Mouse (Mus musculus): ENCODE results near the gene Suds3. TPM values are rescaled to one million over a fixed set of nuclear protein-coding genes. Genes with fewer than 3 reads are reported as not detected.
A peak's percentile ranks its signal among the peaks of the same experiment; 100 is the strongest.

Suds3 gene
- polyA plus RNA-seq, 1 experiment from 2014 or later: 41.9 TPM

DNA sequence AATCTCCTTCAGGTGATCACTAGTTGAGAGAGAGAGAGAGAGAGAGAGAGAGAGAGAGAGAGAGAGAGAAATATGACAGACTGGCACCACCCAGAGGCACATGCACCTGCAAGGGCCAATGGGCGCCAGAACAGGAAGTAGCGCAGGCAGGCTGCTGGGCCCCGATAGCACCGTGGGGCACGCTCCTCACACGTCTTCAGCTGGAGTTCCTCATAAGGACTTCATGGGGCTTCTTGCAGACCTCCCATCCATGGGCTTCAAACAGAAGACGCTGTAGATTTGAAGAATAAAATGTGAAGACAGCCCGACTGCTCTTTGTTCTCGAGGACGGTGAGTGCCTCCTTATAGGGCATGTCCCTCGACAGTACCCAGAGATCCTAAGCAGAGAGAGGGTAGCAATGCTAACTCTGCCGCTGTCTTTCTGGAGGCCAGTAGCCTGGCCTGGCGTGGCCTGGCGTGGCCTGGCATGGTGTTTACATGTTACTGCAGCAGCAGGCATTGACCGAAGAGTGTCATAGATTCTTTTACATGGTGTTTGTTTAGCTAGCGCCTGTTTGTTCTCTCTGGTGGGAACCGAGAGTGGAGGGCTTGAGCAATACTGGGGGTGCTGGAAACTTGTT, 17.6 kb upstream of the Suds3 start:
- ATAC-seq (replicated peaks; ENCODE audit: low FRiP score) (peak; percentile 87), DNase-seq (ENCODE audit: low spot score) (peak; percentile 70)
- Histone ChIP-seq H3K4me3 (ENCODE audit: low read depth, low read length) (peak overlapping the region; percentile 68), H3K27me3 (replicated peaks; ENCODE audit: control insufficient read depth, insufficient read depth, low read length) (no peaks in the 10 kb centered on the region), H3K4me1 (replicated peaks; ENCODE audit: control insufficient read depth, insufficient read depth, low read length) (peaks cover 51% of the 10 kb centered on the region), H3K9ac (ENCODE audit: low read depth, low read length) (peak overlapping the region; percentile 84), H3K36me3 (ENCODE audit: control insufficient read depth, insufficient read depth, low read length) (no peaks in the 10 kb centered on the region; the same call in 1 of the 2 replicates), H3K27ac (ENCODE audit: low read depth, low read length) (peak overlapping the region; percentile 98), H3K4me2 (peak overlapping the region; percentile 91), H3K9me3 (ENCODE audit: control insufficient read depth, low read length) (no peaks in the 10 kb centered on the region)
- 36% methylated on average over 17 of the region's 17 CpGs for WGBS

- no peak overlapping the region for H3K9ac ChIP-seq (ENCODE audit: low read depth, low read length)
- 89% methylated on average over 15 of the region's 15 CpGs for WGBS
- no peak for DNase-seq (ENCODE audit: low spot score)
- no peaks in the 10 kb centered on the region for H3K9me3 ChIP-seq (ENCODE audit: control insufficient read depth, low read length)
- H3K27me3 ChIP-seq (replicated peaks; ENCODE audit: control insufficient read depth, insufficient read depth, low read length): no peaks in the 10 kb centered on the region
- peaks cover 25% of the 10 kb centered on the region for H3K4me1 ChIP-seq (replicated peaks; ENCODE audit: control insufficient read depth, insufficient read depth, low read length)
- no peak overlapping the region for H3K27ac ChIP-seq (ENCODE audit: low read depth, low read length)
- H3K36me3 ChIP-seq (ENCODE audit: control insufficient read depth, insufficient read depth, low read length): no peaks in the 10 kb centered on the region
- no peak overlapping the region for H3K4me3 ChIP-seq (ENCODE audit: low read depth, low read length)
- no peak for ATAC-seq (replicated peaks; ENCODE audit: low FRiP score)
- no peak overlapping the region for H3K4me2 ChIP-seq
These were observed 14.8 kb upstream of the Suds3 start for GRCm38 (mm10) chr5:117130726-117131125.

- Histone ChIP-seq H3K9ac (ENCODE audit: low read depth, low read length) (no peak overlapping the region), H3K4me2 (no peak overlapping the region), H3K4me1 (replicated peaks; ENCODE audit: control insufficient read depth, insufficient read depth, low read length) (peaks cover 9% of the 10 kb centered on the region), H3K4me3 (ENCODE audit: low read depth, low read length) (no peak overlapping the region), H3K27ac (ENCODE audit: low read depth, low read length) (no peak overlapping the region), H3K27me3 (replicated peaks; ENCODE audit: control insufficient read depth, insufficient read depth, low read length) (no peaks in the 10 kb centered on the region), H3K36me3 (ENCODE audit: control insufficient read depth, insufficient read depth, low read length) (no peaks in the 10 kb centered on the region), H3K9me3 (ENCODE audit: control insufficient read depth, low read length) (no peaks in the 10 kb centered on the region)
- no peak for DNase-seq (ENCODE audit: low spot score)
- no peak for ATAC-seq (replicated peaks; ENCODE audit: low FRiP score)
- WGBS: 78% methylated on average over 4 of the region's 4 CpGs
These were observed 11.1 kb upstream of the Suds3 start for GRCm38 (mm10) chr5:117127051-117127450.

DNA sequence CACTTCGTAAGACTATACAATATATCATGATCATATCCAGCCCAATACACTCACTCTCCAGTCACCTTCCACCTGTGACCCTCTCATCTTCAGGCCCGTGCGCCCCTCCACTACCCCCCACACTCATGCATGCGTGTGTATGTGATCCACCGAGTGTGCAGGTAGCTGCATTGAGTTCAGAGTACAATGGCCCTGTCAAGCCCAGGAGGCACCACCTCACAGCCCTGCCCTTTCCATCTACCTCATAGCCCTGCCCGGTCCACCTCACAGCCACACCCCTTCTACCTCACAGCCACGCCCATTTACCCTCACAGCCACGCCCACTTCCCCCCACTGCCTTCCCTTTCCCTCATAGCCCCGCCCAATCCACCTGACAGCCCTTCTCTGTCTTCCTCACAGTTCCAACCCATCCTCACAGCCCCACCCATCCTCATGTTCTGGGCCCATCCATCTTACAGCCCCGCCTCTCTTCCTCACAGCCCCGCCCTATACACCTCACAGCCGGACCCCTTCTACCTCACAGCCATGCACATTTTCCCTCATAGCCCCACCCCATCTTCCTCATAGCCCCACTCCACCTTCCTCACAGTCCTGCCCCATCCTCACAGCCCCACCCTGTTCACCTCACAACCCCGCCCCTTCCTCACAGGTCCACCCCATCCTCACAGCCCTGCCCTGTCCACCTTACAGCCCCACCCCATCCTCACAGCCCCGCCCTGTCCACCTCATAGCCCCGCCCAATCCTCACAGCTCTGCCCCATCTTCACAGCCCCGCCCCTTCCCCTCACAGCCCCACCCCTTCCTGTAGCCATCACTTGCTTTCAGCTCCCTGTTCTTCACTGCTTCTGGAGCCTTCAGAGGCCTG, 9.8 kb upstream of the Suds3 start:
- ATAC-seq (replicated peaks; ENCODE audit: low FRiP score) (peak; percentile 66), DNase-seq (ENCODE audit: low spot score) (no peak)
- H3K9ac ChIP-seq (ENCODE audit: low read depth, low read length): no peak overlapping the region
- peaks cover 14% of the 10 kb centered on the region for H3K4me1 ChIP-seq (replicated peaks; ENCODE audit: control insufficient read depth, insufficient read depth, low read length)
- no peak overlapping the region for H3K27ac ChIP-seq (ENCODE audit: low read depth, low read length)
- H3K27me3 ChIP-seq (replicated peaks; ENCODE audit: control insufficient read depth, insufficient read depth, low read length): no peaks in the 10 kb centered on the region
- H3K36me3 ChIP-seq (ENCODE audit: control insufficient read depth, insufficient read depth, low read length): no peaks in the 10 kb centered on the region
- H3K4me3 ChIP-seq (ENCODE audit: low read depth, low read length): no peak overlapping the region
- H3K4me2 ChIP-seq: no peak overlapping the region
- H3K9me3 ChIP-seq (ENCODE audit: control insufficient read depth, low read length): no peaks in the 10 kb centered on the region
- WGBS: 84% methylated on average over 16 of the region's 16 CpGs

GRCm38 (mm10) chr5:117123840-117124239, 7.9 kb upstream of the Suds3 start:
- peaks cover 16% of the 10 kb centered on the region for H3K4me1 ChIP-seq (replicated peaks; ENCODE audit: control insufficient read depth, insufficient read depth, low read length)
- H3K27ac ChIP-seq (ENCODE audit: low read depth, low read length): no peak overlapping the region
- H3K4me3 ChIP-seq (ENCODE audit: low read depth, low read length): no peak overlapping the region
- H3K9ac ChIP-seq (ENCODE audit: low read depth, low read length): no peak overlapping the region
- DNase-seq (ENCODE audit: low spot score) (no peak), ATAC-seq (replicated peaks; ENCODE audit: low FRiP score) (no peak)
- 84% methylated on average over 4 of the region's 4 CpGs for WGBS
- no peak overlapping the region for H3K4me2 ChIP-seq
- H3K9me3 ChIP-seq (ENCODE audit: control insufficient read depth, low read length): no peaks in the 10 kb centered on the region
- no peaks in the 10 kb centered on the region for H3K27me3 ChIP-seq (replicated peaks; ENCODE audit: control insufficient read depth, insufficient read depth, low read length)
- no peaks in the 10 kb centered on the region for H3K36me3 ChIP-seq (ENCODE audit: control insufficient read depth, insufficient read depth, low read length)

GRCm38 (mm10) chr5:117123102-117123501, 7.2 kb upstream of the Suds3 start:
- 68% methylated on average over 6 of the region's 6 CpGs for WGBS
- Histone ChIP-seq H3K9ac (ENCODE audit: low read depth, low read length) (no peak overlapping the region), H3K4me1 (replicated peaks; ENCODE audit: control insufficient read depth, insufficient read depth, low read length) (peaks cover 22% of the 10 kb centered on the region), H3K9me3 (ENCODE audit: control insufficient read depth, low read length) (no peaks in the 10 kb centered on the region), H3K27me3 (replicated peaks; ENCODE audit: control insufficient read depth, insufficient read depth, low read length) (no peaks in the 10 kb centered on the region), H3K4me2 (no peak overlapping the region), H3K27ac (ENCODE audit: low read depth, low read length) (no peak overlapping the region), H3K4me3 (ENCODE audit: low read depth, low read length) (no peak overlapping the region), H3K36me3 (ENCODE audit: control insufficient read depth, insufficient read depth, low read length) (no peaks in the 10 kb centered on the region)
- ATAC-seq (replicated peaks; ENCODE audit: low FRiP score): no peak
- DNase-seq (ENCODE audit: low spot score): no peak

DNA sequence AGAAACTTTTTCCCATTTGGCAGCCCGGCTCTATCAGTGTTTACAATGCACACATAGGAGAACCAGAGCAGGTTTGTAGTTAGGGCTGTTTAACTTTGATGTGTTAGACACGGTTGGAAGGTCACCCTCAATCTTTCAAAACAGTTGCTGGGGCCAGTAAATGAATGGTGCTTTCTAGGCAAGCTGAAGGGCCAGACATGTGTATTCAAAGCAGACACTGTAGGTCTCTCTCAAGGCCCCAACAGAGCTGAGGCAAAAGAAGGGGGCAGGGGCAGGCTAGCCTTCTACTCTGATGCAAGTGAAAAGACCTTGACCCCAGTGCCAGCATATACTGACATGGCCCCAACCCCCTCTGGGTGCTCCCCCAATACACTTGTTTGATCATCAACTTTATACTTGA, 5.7 kb upstream of the Suds3 start:
- Histone ChIP-seq H3K36me3 (ENCODE audit: control insufficient read depth, insufficient read depth, low read length) (no peaks in the 10 kb centered on the region), H3K4me1 (replicated peaks; ENCODE audit: control insufficient read depth, insufficient read depth, low read length) (peaks cover 27% of the 10 kb centered on the region), H3K4me3 (ENCODE audit: low read depth, low read length) (peak overlapping the region; percentile 89; the same call in 1 of the 2 replicates), H3K4me2 (peak overlapping the region; percentile 97), H3K27ac (ENCODE audit: low read depth, low read length) (no peak overlapping the region), H3K9me3 (ENCODE audit: control insufficient read depth, low read length) (no peaks in the 10 kb centered on the region), H3K27me3 (replicated peaks; ENCODE audit: control insufficient read depth, insufficient read depth, low read length) (no peaks in the 10 kb centered on the region), H3K9ac (ENCODE audit: low read depth, low read length) (no peak overlapping the region)
- DNase-seq (ENCODE audit: low spot score): no peak
- ATAC-seq (replicated peaks; ENCODE audit: low FRiP score): no peak
- WGBS: 23% methylated on average over 2 of the region's 2 CpGs

GRCm38 (mm10) chr5:117120489-117121466, 4.9 kb upstream of the Suds3 start:
- peak overlapping the region; percentile 89 for H3K4me3 ChIP-seq (ENCODE audit: low read depth, low read length)
- ATAC-seq (replicated peaks; ENCODE audit: low FRiP score) (no peak), DNase-seq (ENCODE audit: low spot score) (no peak)
- H3K4me2 ChIP-seq: peak overlapping the region; percentile 97
- peak overlapping the region; percentile 76 for H3K9ac ChIP-seq (ENCODE audit: low read depth, low read length)
- no peaks in the 10 kb centered on the region for H3K9me3 ChIP-seq (ENCODE audit: control insufficient read depth, low read length)
- peaks cover 30% of the 10 kb centered on the region for H3K4me1 ChIP-seq (replicated peaks; ENCODE audit: control insufficient read depth, insufficient read depth, low read length)
- WGBS: 2% methylated on average over 40 of the region's 40 CpGs
- no peaks in the 10 kb centered on the region for H3K27me3 ChIP-seq (replicated peaks; ENCODE audit: control insufficient read depth, insufficient read depth, low read length)
- H3K27ac ChIP-seq (ENCODE audit: low read depth, low read length): peak overlapping the region; percentile 62; the same call in 1 of the 2 replicates
- no peaks in the 10 kb centered on the region for H3K36me3 ChIP-seq (ENCODE audit: control insufficient read depth, insufficient read depth, low read length)

Measured in liver, embryonic 11.5 days (tissue).